Mouse (Mus musculus): ENCODE results near the gene Cfap45. TPM values are rescaled to one million over a fixed set of nuclear protein-coding genes. Genes with fewer than 3 reads are reported as not detected.

The Cfap45 gene
- polyA plus RNA-seq, 1 experiment, result not detected

DNA sequence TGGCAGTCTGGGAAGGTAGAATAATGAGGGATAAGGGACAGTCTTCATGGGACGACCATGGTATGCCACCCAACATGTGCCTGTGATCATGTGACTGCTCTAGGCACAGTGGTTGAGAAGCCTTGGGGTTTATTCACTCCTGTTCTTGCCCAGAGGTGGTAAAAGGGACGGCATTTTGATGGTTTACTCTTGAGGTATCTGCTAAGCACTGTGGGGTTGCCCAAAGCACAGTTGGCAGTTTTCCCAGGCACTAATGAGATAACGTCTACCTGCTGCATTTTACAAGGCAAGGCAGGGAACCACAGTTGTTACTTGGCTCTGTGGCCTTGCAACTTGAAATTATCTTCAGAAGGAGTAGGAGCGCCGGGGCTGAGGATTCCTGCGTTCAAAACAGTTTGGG lies 19.2 kb downstream of the Cfap45 start:
- H3ac ChIP-seq (ENCODE audit: control insufficient read depth, insufficient read length), result no peak overlapping the region
- H3K4me2 ChIP-seq (ENCODE audit: low read depth), result no peak overlapping the region
- no peak for TF ChIP-seq TCF12 (IDR thresholded peaks at IDR 0.05; ENCODE audit: insufficient read depth, poor library complexity, severe bottlenecking)
- TF ChIP-seq MYOG (IDR thresholded peaks at IDR 0.05; ENCODE audit: control insufficient read depth in 1 of 3, insufficient read depth in 1 of 3, insufficient read length in 2 of 3, low read depth in 2 of 3), result no peak
- no peak for TF ChIP-seq TCF3 (IDR thresholded peaks at IDR 0.05; ENCODE audit: insufficient read length, low read depth)
- TF ChIP-seq POLR2AphosphoS2 (IDR thresholded peaks at IDR 0.05; ENCODE audit: insufficient read length, low read depth), result no peak
- no peak for TF ChIP-seq CEBPB (IDR thresholded peaks at IDR 0.05; ENCODE audit: insufficient read depth, poor library complexity, severe bottlenecking)
- no peak for TF ChIP-seq USF1 (IDR thresholded peaks at IDR 0.05; ENCODE audit: low read depth)
- no peak for TF ChIP-seq REST (IDR thresholded peaks at IDR 0.05; ENCODE audit: insufficient read depth, insufficient read length)
- no peak for TF ChIP-seq SRF (IDR thresholded peaks at IDR 0.05; ENCODE audit: control insufficient read depth, insufficient read length, low read depth)
- TF ChIP-seq E2F4 (IDR thresholded peaks at IDR 0.05; ENCODE audit: insufficient read depth), result no peak
- no peak for TF ChIP-seq POLR2A (IDR thresholded peaks at IDR 0.05; ENCODE audit: insufficient read length, low read depth)
- no peak for TF ChIP-seq MAX (IDR thresholded peaks at IDR 0.05; ENCODE audit: low read depth)
- TF ChIP-seq MYOD1 (IDR thresholded peaks at IDR 0.05; ENCODE audit: control insufficient read depth in 1 of 3, insufficient read length in 2 of 3, low read depth in 2 of 3), result no peak
- H3K4me3 ChIP-seq, result no peak overlapping the region
- H3K36me3 ChIP-seq (ENCODE audit: control insufficient read depth, insufficient read depth), result no peaks in the 10 kb centered on the region
- peaks cover 5% of the 10 kb centered on the region for H3K27me3 ChIP-seq (ENCODE audit: control insufficient read depth, insufficient read depth, insufficient read length)
- H3K79me2 ChIP-seq (ENCODE audit: control insufficient read depth, insufficient read depth), result no peaks in the 10 kb centered on the region

DNA sequence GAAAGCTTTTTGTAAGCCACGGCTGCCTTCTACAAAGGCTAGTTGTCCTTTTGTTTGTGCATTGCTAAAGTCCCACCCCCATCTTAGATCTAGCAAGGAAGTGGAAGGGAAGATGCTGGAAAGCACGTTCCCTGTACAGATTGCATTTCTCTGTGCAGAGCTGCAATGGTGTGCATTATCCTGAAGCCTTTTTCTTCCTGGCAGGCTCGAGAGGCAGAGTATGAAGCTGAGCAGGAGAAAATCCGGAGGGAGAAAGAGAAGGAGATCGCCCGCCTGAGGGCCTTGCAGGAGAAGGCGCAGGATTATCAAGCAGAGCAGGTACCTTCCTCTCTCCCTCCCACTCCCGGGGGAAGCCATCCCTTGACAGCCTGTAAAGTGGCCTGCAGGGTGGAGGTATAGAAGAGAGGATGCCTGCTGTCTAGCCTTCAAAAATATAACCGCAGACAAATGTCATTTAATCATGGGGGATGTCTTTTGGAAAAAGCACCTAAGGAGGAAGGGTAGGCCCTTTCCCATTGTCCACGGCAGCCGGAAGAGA lies 19.8 kb downstream of the Cfap45 start:
- Histone ChIP-seq H3K79me2 (ENCODE audit: control insufficient read depth, insufficient read depth) (no peaks in the 10 kb centered on the region), H3ac (ENCODE audit: control insufficient read depth, insufficient read length) (no peak overlapping the region), H3K4me3 (no peak overlapping the region), H3K27me3 (ENCODE audit: control insufficient read depth, insufficient read depth, insufficient read length) (peaks cover 5% of the 10 kb centered on the region), H3K4me2 (ENCODE audit: low read depth) (no peak overlapping the region), H3K36me3 (ENCODE audit: control insufficient read depth, insufficient read depth) (no peaks in the 10 kb centered on the region)
- TF ChIP-seq SRF (IDR thresholded peaks at IDR 0.05; ENCODE audit: control insufficient read depth, insufficient read length, low read depth) (no peak), REST (IDR thresholded peaks at IDR 0.05; ENCODE audit: insufficient read depth, insufficient read length) (no peak), TCF3 (IDR thresholded peaks at IDR 0.05; ENCODE audit: insufficient read length, low read depth) (no peak), E2F4 (IDR thresholded peaks at IDR 0.05; ENCODE audit: insufficient read depth) (no peak), POLR2A (IDR thresholded peaks at IDR 0.05; ENCODE audit: insufficient read length, low read depth) (no peak), MYOG (IDR thresholded peaks at IDR 0.05; ENCODE audit: control insufficient read depth in 1 of 3, insufficient read depth in 1 of 3, insufficient read length in 2 of 3, low read depth in 2 of 3) (no peak), POLR2AphosphoS2 (IDR thresholded peaks at IDR 0.05; ENCODE audit: insufficient read length, low read depth) (no peak), MAX (IDR thresholded peaks at IDR 0.05; ENCODE audit: low read depth) (no peak), TCF12 (IDR thresholded peaks at IDR 0.05; ENCODE audit: insufficient read depth, poor library complexity, severe bottlenecking) (no peak), USF1 (IDR thresholded peaks at IDR 0.05; ENCODE audit: low read depth) (no peak), CEBPB (IDR thresholded peaks at IDR 0.05; ENCODE audit: insufficient read depth, poor library complexity, severe bottlenecking) (no peak), MYOD1 (IDR thresholded peaks at IDR 0.05; ENCODE audit: control insufficient read depth in 1 of 3, insufficient read length in 2 of 3, low read depth in 2 of 3) (no peak)

DNA sequence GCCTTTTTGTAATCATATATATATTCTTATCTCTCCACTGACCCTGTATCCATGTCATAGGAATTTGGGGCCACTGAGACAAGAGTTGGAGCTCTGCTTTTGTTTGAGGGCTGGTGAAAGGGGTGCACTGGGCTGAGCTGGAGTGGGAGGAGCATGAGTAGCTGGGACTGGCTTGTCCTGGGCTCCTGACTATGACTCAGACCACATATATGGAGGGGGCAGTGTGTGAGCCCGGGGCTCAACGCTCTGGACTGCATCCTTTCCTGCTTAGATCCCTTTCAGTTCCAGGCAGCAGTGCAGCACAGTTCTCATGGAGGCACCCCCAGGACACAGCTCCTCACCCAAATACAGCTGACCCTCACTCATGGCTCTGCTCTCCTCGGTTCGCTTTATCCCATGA lies 25.5 kb downstream of the Cfap45 start:
- no peak for TF ChIP-seq CEBPB (IDR thresholded peaks at IDR 0.05; ENCODE audit: insufficient read depth, poor library complexity, severe bottlenecking)
- no peak for TF ChIP-seq E2F4 (IDR thresholded peaks at IDR 0.05; ENCODE audit: insufficient read depth)
- TF ChIP-seq SRF (IDR thresholded peaks at IDR 0.05; ENCODE audit: control insufficient read depth, insufficient read length, low read depth), result no peak
- no peak for TF ChIP-seq TCF12 (IDR thresholded peaks at IDR 0.05; ENCODE audit: insufficient read depth, poor library complexity, severe bottlenecking)
- no peak for TF ChIP-seq MYOD1 (IDR thresholded peaks at IDR 0.05; ENCODE audit: control insufficient read depth in 1 of 3, insufficient read length in 2 of 3, low read depth in 2 of 3)
- TF ChIP-seq POLR2AphosphoS2 (IDR thresholded peaks at IDR 0.05; ENCODE audit: insufficient read length, low read depth), result no peak
- no peak for TF ChIP-seq TCF3 (IDR thresholded peaks at IDR 0.05; ENCODE audit: insufficient read length, low read depth)
- no peak for TF ChIP-seq REST (IDR thresholded peaks at IDR 0.05; ENCODE audit: insufficient read depth, insufficient read length)
- TF ChIP-seq USF1 (IDR thresholded peaks at IDR 0.05; ENCODE audit: low read depth), result no peak
- TF ChIP-seq MYOG (IDR thresholded peaks at IDR 0.05; ENCODE audit: control insufficient read depth in 1 of 3, insufficient read depth in 1 of 3, insufficient read length in 2 of 3, low read depth in 2 of 3), result no peak
- no peak for TF ChIP-seq MAX (IDR thresholded peaks at IDR 0.05; ENCODE audit: low read depth)
- TF ChIP-seq POLR2A (IDR thresholded peaks at IDR 0.05; ENCODE audit: insufficient read length, low read depth), result no peak
- Histone ChIP-seq H3K4me3 (no peak overlapping the region), H3K27me3 (ENCODE audit: control insufficient read depth, insufficient read depth, insufficient read length) (peaks cover 5% of the 10 kb centered on the region), H3K36me3 (ENCODE audit: control insufficient read depth, insufficient read depth) (no peaks in the 10 kb centered on the region), H3K79me2 (ENCODE audit: control insufficient read depth, insufficient read depth) (no peaks in the 10 kb centered on the region), H3K4me2 (ENCODE audit: low read depth) (no peak overlapping the region), H3ac (ENCODE audit: control insufficient read depth, insufficient read length) (no peak overlapping the region)

DNA sequence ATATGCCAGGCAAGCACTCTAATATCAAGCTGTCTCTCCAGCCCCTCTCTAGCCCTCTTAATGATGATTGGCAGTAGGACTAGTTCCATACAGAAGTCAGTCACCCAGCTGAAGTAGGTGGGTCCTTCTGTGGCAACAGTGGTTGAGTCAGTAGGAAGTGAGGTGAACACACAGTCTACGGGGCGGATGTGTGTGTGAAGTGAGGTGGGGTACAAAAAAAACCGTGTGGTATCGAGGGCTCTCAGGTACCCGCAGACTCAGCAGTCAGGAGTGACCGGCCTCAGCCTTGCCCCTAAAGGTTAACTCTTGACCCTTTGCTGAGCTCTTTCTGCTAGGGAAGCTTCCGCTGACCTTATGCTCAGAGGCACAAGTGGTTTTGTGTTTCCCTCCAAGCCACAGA lies 27.9 kb downstream of the Cfap45 start:
- H3K27me3 ChIP-seq (ENCODE audit: control insufficient read depth, insufficient read depth, insufficient read length), result no peaks in the 10 kb centered on the region
- no peak for TF ChIP-seq TCF12 (IDR thresholded peaks at IDR 0.05; ENCODE audit: insufficient read depth, poor library complexity, severe bottlenecking)
- TF ChIP-seq TCF3 (IDR thresholded peaks at IDR 0.05; ENCODE audit: insufficient read length, low read depth), result no peak
- TF ChIP-seq CEBPB (IDR thresholded peaks at IDR 0.05; ENCODE audit: insufficient read depth, poor library complexity, severe bottlenecking), result no peak
- no peak for TF ChIP-seq SRF (IDR thresholded peaks at IDR 0.05; ENCODE audit: control insufficient read depth, insufficient read length, low read depth)
- no peak for TF ChIP-seq MAX (IDR thresholded peaks at IDR 0.05; ENCODE audit: low read depth)
- TF ChIP-seq USF1 (IDR thresholded peaks at IDR 0.05; ENCODE audit: low read depth), result no peak
- TF ChIP-seq MYOG (IDR thresholded peaks at IDR 0.05; ENCODE audit: control insufficient read depth in 1 of 3, insufficient read depth in 1 of 3, insufficient read length in 2 of 3, low read depth in 2 of 3), result no peak
- TF ChIP-seq POLR2AphosphoS2 (IDR thresholded peaks at IDR 0.05; ENCODE audit: insufficient read length, low read depth), result no peak
- TF ChIP-seq REST (IDR thresholded peaks at IDR 0.05; ENCODE audit: insufficient read depth, insufficient read length), result no peak
- TF ChIP-seq MYOD1 (IDR thresholded peaks at IDR 0.05; ENCODE audit: control insufficient read depth in 1 of 3, insufficient read length in 2 of 3, low read depth in 2 of 3), result no peak
- H3K79me2 ChIP-seq (ENCODE audit: control insufficient read depth, insufficient read depth), result no peaks in the 10 kb centered on the region
- no peak overlapping the region for H3ac ChIP-seq (ENCODE audit: control insufficient read depth, insufficient read length)
- no peak overlapping the region for H3K4me2 ChIP-seq (ENCODE audit: low read depth)
- no peaks in the 10 kb centered on the region for H3K36me3 ChIP-seq (ENCODE audit: control insufficient read depth, insufficient read depth)
- H3K4me3 ChIP-seq, result no peak overlapping the region

All from myocyte (in vitro differentiated cells).